Mouse (Mus musculus) lung, embryonic 14.5 days (tissue): ENCODE measurements around the gene Rpgrip1l. TPM values are rescaled to one million over a fixed set of nuclear protein-coding genes. Genes with fewer than 3 reads are reported as not detected.

Experiments
- ATAC-seq: fragments of 200-750 bp; cut with Nextera tagmentation; 2 replicates; pipeline ENCODE4 v1.8.0; 2017; ENCODE audit warnings: mild to moderate bottlenecking, moderate TSS enrichment, moderate library complexity; ENCODE audit not compliant: insufficient read depth
- DNase-seq: peaks from one replicate; pipeline ENCODE4 v3.0.0-alpha.2; 2015
- H3K27ac ChIP-seq: fragments of 300-500 bp; sonication (generic); 2 replicates; pipeline ENCODE4 v1.5.1; 2014; ENCODE audit warnings: low read depth, mild to moderate bottlenecking, moderate library complexity
- H3K27me3 ChIP-seq: fragments of 300-500 bp; sonication (generic); 2 replicates; pipeline ENCODE4 v1.6.1; 2014; ENCODE audit warnings: low read length, control low read depth; ENCODE audit not compliant: insufficient read depth
- H3K36me3 ChIP-seq: fragments of 300-500 bp; sonication (generic); 2 replicates; pipeline ENCODE4 v1.6.1; 2014; ENCODE audit warnings: control low read depth; ENCODE audit not compliant: insufficient read depth
- H3K4me1 ChIP-seq: fragments of 300-500 bp; sonication (generic); 2 replicates; pipeline ENCODE4 v1.6.1; 2014; ENCODE audit warnings: antibody characterized with exemption, control low read depth; ENCODE audit not compliant: insufficient read depth
- H3K4me2 ChIP-seq: fragments of 300-500 bp; sonication (generic); 2 replicates; pipeline ENCODE4 v1.6.1; 2014; ENCODE audit warnings: mild to moderate bottlenecking
- H3K4me3 ChIP-seq: fragments of 300-500 bp; sonication (generic); 2 replicates; pipeline ENCODE4 v1.5.1; 2014; ENCODE audit warnings: low read depth, low read length
- H3K9ac ChIP-seq: fragments of 300-500 bp; sonication (generic); 2 replicates; pipeline ENCODE4 v1.6.1; 2014
- H3K9me3 ChIP-seq: fragments of 300-500 bp; sonication (generic); 2 replicates; pipeline ENCODE4 v1.6.1; 2016; ENCODE audit warnings: low read depth, low read length, control low read depth
- CTCF ChIP-seq: IDR thresholded peaks from 2 replicates; pipeline ENCODE4 v1.5.1; 2016; ENCODE audit warnings: antibody characterized with exemption, low read depth
- WGBS: fragments of 180-500 bp; shearing (Covaris S2); extraction: QIAGEN DNeasy Blood & Tissue Kit; methylation state at CpG from one replicate; pipeline ENCODE4 v1.1.7; 2014; 5-methylcytosine and 5-hydroxymethylcytosine counted together
- polyA plus RNA-seq: library from polyadenylated mRNA; unstranded; fragments of >200 nt; fragmentation: Nextera tagmentation; extraction: Ambion mirVana; gene quantifications from 2 replicates; pipeline ENCODE4 v1.2.1, GENCODE M21; 2014

The Rpgrip1l gene
- polyA plus RNA-seq, 1 experiment from 2014 or later, result 10.4 TPM

GRCm38 (mm10) chr8:91355301-91355905, 42.3 kb upstream of the Rpgrip1l start:
- 32% methylated on average over 10 of the region's 10 CpGs for WGBS

GRCm38 (mm10) chr8:91353907-91354306, 40.8 kb upstream of the Rpgrip1l start:
- H3K27me3 ChIP-seq, result no peaks in the 10 kb centered on the region
- ATAC-seq (no peak), DNase-seq (no peak)
- no peaks in the 10 kb centered on the region for H3K36me3 ChIP-seq
- H3K9ac ChIP-seq, result no peak overlapping the region
- H3K4me3 ChIP-seq, result no peak overlapping the region
- 74% methylated on average over 4 of the region's 4 CpGs for WGBS
- no peak overlapping the region for H3K27ac ChIP-seq
- no peak overlapping the region for H3K4me2 ChIP-seq
- TF ChIP-seq CTCF, result peak; percentile 43
- H3K4me1 ChIP-seq, result peaks cover 3% of the 10 kb centered on the region; the same call in 1 of the 2 replicates
- no peaks in the 10 kb centered on the region for H3K9me3 ChIP-seq

More at GRCm38 (mm10) chr8:91355301-91355905, 42.3 kb upstream of the Rpgrip1l start:
- Histone ChIP-seq H3K9ac (no peak overlapping the region), H3K4me3 (no peak overlapping the region), H3K36me3 (no peaks in the 10 kb centered on the region), H3K4me1 (0 out of 2 replicates have a peak, but pooled peaks cover 3% of the 10 kb centered on the region), H3K27me3 (no peaks in the 10 kb centered on the region), H3K27ac (no peak overlapping the region; the same call in 1 of the 2 replicates), H3K4me2 (no peak overlapping the region), H3K9me3 (no peaks in the 10 kb centered on the region)
- DNase-seq, result peak; percentile 43
- no peak for TF ChIP-seq CTCF
- peak; percentile 30; the same call in 1 of the 2 replicates for ATAC-seq

GRCm38 (mm10) chr8:91353062-91353461, 40.0 kb upstream of the Rpgrip1l start:
- Histone ChIP-seq H3K27me3 (no peaks in the 10 kb centered on the region), H3K4me2 (no peak overlapping the region), H3K9ac (no peak overlapping the region), H3K4me1 (peaks cover 3% of the 10 kb centered on the region; the same call in 1 of the 2 replicates), H3K4me3 (no peak overlapping the region), H3K27ac (no peak overlapping the region), H3K9me3 (no peaks in the 10 kb centered on the region), H3K36me3 (no peaks in the 10 kb centered on the region)
- DNase-seq (no peak), ATAC-seq (no peak)
- TF ChIP-seq CTCF, result no peak
- 67% methylated on average over 5 of the region's 5 CpGs for WGBS

- Histone ChIP-seq H3K4me3 (no peak overlapping the region), H3K9ac (no peak overlapping the region), H3K4me1 (peaks cover 3% of the 10 kb centered on the region; the same call in 1 of the 2 replicates), H3K36me3 (no peaks in the 10 kb centered on the region), H3K9me3 (no peaks in the 10 kb centered on the region), H3K4me2 (no peak overlapping the region), H3K27ac (no peak overlapping the region), H3K27me3 (no peaks in the 10 kb centered on the region)
- WGBS, result 79% methylated on average over 3 of the region's 3 CpGs
- DNase-seq (no peak), ATAC-seq (no peak)
- TF ChIP-seq CTCF, result no peak
Observed at GRCm38 (mm10) chr8:91352598-91352997, 39.5 kb upstream of the Rpgrip1l start.

GRCm38 (mm10) chr8:91350628-91351027, 37.6 kb upstream of the Rpgrip1l start:
- H3K9me3 ChIP-seq, result no peaks in the 10 kb centered on the region
- TF ChIP-seq CTCF, result no peak
- no peaks in the 10 kb centered on the region for H3K27me3 ChIP-seq
- no peak overlapping the region for H3K9ac ChIP-seq
- peaks cover 3% of the 10 kb centered on the region; the same call in 1 of the 2 replicates for H3K4me1 ChIP-seq
- 62% methylated on average over 7 of the region's 7 CpGs for WGBS
- no peaks in the 10 kb centered on the region for H3K36me3 ChIP-seq
- H3K4me2 ChIP-seq, result no peak overlapping the region
- H3K4me3 ChIP-seq, result no peak overlapping the region
- no peak overlapping the region for H3K27ac ChIP-seq
- ATAC-seq, result no peak
- no peak for DNase-seq

- Histone ChIP-seq H3K4me1 (no peaks in the 10 kb centered on the region; the same call in 1 of the 2 replicates), H3K4me3 (no peak overlapping the region), H3K9ac (no peak overlapping the region), H3K27me3 (no peaks in the 10 kb centered on the region), H3K4me2 (no peak overlapping the region), H3K27ac (no peak overlapping the region), H3K36me3 (no peaks in the 10 kb centered on the region), H3K9me3 (no peaks in the 10 kb centered on the region)
- WGBS, result 85% methylated on average over 7 of the region's 7 CpGs
- ATAC-seq (no peak), DNase-seq (no peak)
- no peak for TF ChIP-seq CTCF
Observed at GRCm38 (mm10) chr8:91349816-91350215, 36.8 kb upstream of the Rpgrip1l start.

GRCm38 (mm10) chr8:91347595-91347994, 34.5 kb upstream of the Rpgrip1l start:
- H3K27me3 ChIP-seq, result no peaks in the 10 kb centered on the region
- H3K9me3 ChIP-seq, result no peaks in the 10 kb centered on the region
- WGBS, result 41% methylated on average over 6 of the region's 6 CpGs
- no peak overlapping the region for H3K4me3 ChIP-seq
- ATAC-seq, result no peak
- H3K4me1 ChIP-seq, result peaks cover 3% of the 10 kb centered on the region; the same call in 1 of the 2 replicates
- no peaks in the 10 kb centered on the region for H3K36me3 ChIP-seq
- H3K4me2 ChIP-seq, result no peak overlapping the region
- no peak overlapping the region for H3K27ac ChIP-seq
- TF ChIP-seq CTCF, result no peak
- DNase-seq, result no peak
- no peak overlapping the region for H3K9ac ChIP-seq
